8 mouse cellular contexts compared by ENCODE assay signal in the genomic region with DNA sequence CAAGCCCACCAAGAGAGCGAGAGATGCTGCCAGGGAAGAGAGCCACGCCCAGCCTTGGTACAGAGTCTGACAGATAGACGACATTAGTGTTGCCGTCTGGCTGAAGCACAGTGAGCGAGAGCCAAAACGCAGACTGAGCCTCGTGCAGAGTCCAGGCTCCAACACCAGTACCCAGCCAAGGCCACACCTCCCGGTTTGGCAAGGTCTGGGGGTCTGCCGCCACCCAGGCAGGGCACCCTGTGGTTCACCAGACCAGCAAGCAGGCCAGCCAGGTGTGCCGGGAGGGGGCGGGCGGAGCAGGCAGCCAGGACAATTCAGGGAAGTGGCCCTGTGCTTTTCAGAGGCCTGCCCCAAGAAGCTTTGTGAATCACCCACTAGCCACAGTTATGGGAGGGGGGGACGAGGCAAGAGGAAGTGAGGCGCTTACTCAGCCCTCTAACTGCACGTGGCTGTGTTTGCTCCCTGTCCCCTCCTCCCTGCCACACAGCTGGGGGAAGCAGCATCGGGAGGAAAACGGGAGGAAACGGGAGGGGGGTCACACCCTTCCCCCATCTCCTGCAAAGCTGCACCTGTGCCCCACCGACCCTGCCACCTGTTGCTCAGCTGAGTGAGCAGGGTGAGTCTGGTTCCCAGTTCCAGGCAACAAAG. TPM values are rescaled to one million over a fixed set of nuclear protein-coding genes. Genes with fewer than 3 reads are reported as not detected.
DNase-seq lines count a peak whose midpoint lies in the region; ATAC-seq lines count a peak whose summit lies in the region.

No protein-coding gene starts in this region.

- H3K4me1 ChIP-seq in embryonic facial prominence, embryonic 13.5 days, result peaks cover 30% of the 10 kb centered on the region
- peaks cover 49% of the 10 kb centered on the region for H3K4me1 ChIP-seq in lung, embryonic 15.5 days

- no peak overlapping the region for H3K27ac ChIP-seq in embryonic facial prominence, embryonic 13.5 days
- peak overlapping the region; percentile 64 for H3K27ac ChIP-seq in lung, embryonic 15.5 days

- H3K9ac ChIP-seq in embryonic facial prominence, embryonic 13.5 days, result 0 out of 2 replicates have a peak overlapping the region, but pooled peaks have one; percentile 47
- no peak overlapping the region for H3K9ac ChIP-seq in lung, embryonic 15.5 days

- no peak overlapping the region for H3K4me3 ChIP-seq in embryonic facial prominence, embryonic 13.5 days
- H3K4me3 ChIP-seq in lung, embryonic 15.5 days, result no peak overlapping the region

- no peaks in the 10 kb centered on the region for H3K36me3 ChIP-seq in embryonic facial prominence, embryonic 13.5 days
- no peaks in the 10 kb centered on the region for H3K36me3 ChIP-seq in lung, embryonic 15.5 days

- 28% methylated on average over 19 of the region's 19 CpGs for WGBS in embryonic facial prominence, embryonic 13.5 days
- 17% methylated on average over 19 of the region's 19 CpGs for WGBS in lung, embryonic 15.5 days

- no peak overlapping the region for H3K4me2 ChIP-seq in embryonic facial prominence, embryonic 13.5 days
- H3K4me2 ChIP-seq in lung, embryonic 15.5 days, result no peak overlapping the region

- ATAC-seq in embryonic facial prominence, embryonic 13.5 days (ENCODE audit: insufficient number of reproducible peaks, insufficient read depth, low FRiP score, low TSS enrichment, low read depth), result no peak
- ATAC-seq in lung, embryonic 15.5 days (ENCODE audit: borderline replicate concordance, extremely low read depth, low FRiP score, low TSS enrichment), result peak; percentile 50
- ATAC-seq in erythroid progenitor cell, adult 5-6 weeks (replicated peaks; ENCODE audit: low FRiP score, poor library complexity, severe bottlenecking), result no peak

- H3K9me3 ChIP-seq in embryonic facial prominence, embryonic 13.5 days, result no peaks in the 10 kb centered on the region
- H3K9me3 ChIP-seq in lung, embryonic 15.5 days, result no peaks in the 10 kb centered on the region

- intact Hi-C loops in heart, postnatal 14 days (cut with DNase I), result no loop called here

- peaks cover 20% of the 10 kb centered on the region for H3K27me3 ChIP-seq in embryonic facial prominence, embryonic 13.5 days
- H3K27me3 ChIP-seq in lung, embryonic 15.5 days, result no peaks in the 10 kb centered on the region

- peak; percentile 47 to 57 for DNase-seq in spleen, postnatal 36 days (ENCODE audit: low spot score in 2 of 2)
- DNase-seq in spleen, postnatal 14 days (ENCODE audit: low spot score in 2 of 2), result no peak
- DNase-seq in heart, postnatal 14 days, result peak; percentile 53 to 61
- DNase-seq in thymus, postnatal 25 days, result peak; percentile 78
- DNase-seq in adrenal gland, postnatal 10 days, result no peak

RNA-seq across cellular contexts. Expression of a gene that starts 15.0 kb away (rescaled TPM):
- polyA plus RNA-seq in embryonic facial prominence, embryonic 13.5 days (2015; fragmentation: Nextera tagmentation; extraction: Ambion mirVana), result 8.7 and 10.3 TPM in 2 replicates
- 1 to 10 TPM; 3.5 to 4.6 TPM for total RNA-seq in heart, postnatal 14 days (2021)
- polyA plus RNA-seq in lung, embryonic 15.5 days (2015; fragmentation: Nextera tagmentation; extraction: Ambion mirVana), result 10.8 and 12.7 TPM in 2 replicates
- total RNA-seq in adrenal gland, postnatal 10 days (2021), result 1 to 10 TPM; 1.8 TPM
- not detected in 2 replicates for total RNA-seq in erythroid progenitor cell, adult 5-6 weeks (2015; ENCODE audit: low replicate concordance)
- 0.39 TPM in 1 of 2 replicates, not detected in the other for total RNA-seq in erythroid progenitor cell, adult 5-6 weeks (2017; ENCODE audit: low replicate concordance)

RNA-seq across cellular contexts. Expression of a gene that starts 26.7 kb away (rescaled TPM):
- 73.2 and 81.1 TPM in 2 replicates for polyA plus RNA-seq in embryonic facial prominence, embryonic 13.5 days (2015; fragmentation: Nextera tagmentation; extraction: Ambion mirVana)
- total RNA-seq in heart, postnatal 14 days (2021), result 10 to 100 TPM; 47.0 to 50.4 TPM
- polyA plus RNA-seq in lung, embryonic 15.5 days (2015; fragmentation: Nextera tagmentation; extraction: Ambion mirVana), result 88.2 and 94.9 TPM in 2 replicates
- total RNA-seq in adrenal gland, postnatal 10 days (2021), result 10 to 100 TPM; 59.5 to 62.7 TPM
- total RNA-seq in erythroid progenitor cell, adult 5-6 weeks (2015; ENCODE audit: low replicate concordance), result 10.9 and 12.3 TPM in 2 replicates
- total RNA-seq in erythroid progenitor cell, adult 5-6 weeks (2017; ENCODE audit: low replicate concordance), result 30.0 and 48.4 TPM in 2 replicates

RNA-seq across cellular contexts. Expression of a gene that starts 41.5 kb away (rescaled TPM):
- 0.78 and 1.1 TPM in 2 replicates for polyA plus RNA-seq in embryonic facial prominence, embryonic 13.5 days (2015; fragmentation: Nextera tagmentation; extraction: Ambion mirVana)
- 1 to 10 TPM; 4.3 to 4.8 TPM for total RNA-seq in heart, postnatal 14 days (2021)
- 1.1 and 1.4 TPM in 2 replicates for polyA plus RNA-seq in lung, embryonic 15.5 days (2015; fragmentation: Nextera tagmentation; extraction: Ambion mirVana)
- total RNA-seq in adrenal gland, postnatal 10 days (2021), result 1 to 10 TPM; 1.1 to 2.3 TPM
- total RNA-seq in erythroid progenitor cell, adult 5-6 weeks (2015; ENCODE audit: low replicate concordance), result not detected in 2 replicates
- total RNA-seq in erythroid progenitor cell, adult 5-6 weeks (2017; ENCODE audit: low replicate concordance), result not detected in 2 replicates

Comparison
In these comparisons a context has a peak if more than half of its experiments do, and no peak if none do; other contexts are left out.
1. DNase-seq: peak in spleen, postnatal 36 days (2 of 2), heart, postnatal 14 days (2 of 2) and thymus, postnatal 25 days (single experiment); none in spleen, postnatal 14 days (0 of 2) and adrenal gland, postnatal 10 days (single experiment).